22 mouse cellular contexts compared by ENCODE assay signal in the genomic region with DNA sequence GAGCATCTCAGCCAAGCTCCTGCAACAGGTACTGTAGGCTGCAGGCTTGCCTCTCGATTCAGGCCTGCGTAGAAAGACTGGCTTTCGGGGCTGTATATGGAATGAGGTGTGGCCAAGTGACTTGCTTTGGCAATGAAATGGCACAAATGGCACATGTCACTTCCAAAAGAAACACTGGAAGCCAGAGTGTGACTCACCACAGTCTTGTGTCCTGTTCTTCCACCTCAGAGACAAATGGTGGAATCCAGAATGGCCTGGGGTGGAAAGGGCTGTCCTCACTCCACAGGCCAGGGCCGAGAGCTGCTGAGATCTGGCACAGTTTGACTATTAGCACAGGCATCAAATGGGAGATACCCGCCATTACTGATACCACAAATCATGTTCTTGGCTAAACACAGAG. TPM values are rescaled to one million over a fixed set of nuclear protein-coding genes. Genes with fewer than 3 reads are reported as not detected.
A peak's percentile ranks its signal among the peaks of the same experiment; 100 is the strongest.
DNase-seq lines count a peak whose midpoint lies in the region; ATAC-seq lines count a peak whose summit lies in the region.
"Had no signal": no experiment of that assay in that cellular context is flagged by ENCODE, and none has a peak within 500 bp of the region (broad histone marks: within the 10 kb centered on the region; RNA-seq: fewer than 3 reads in every experiment).

No protein-coding gene starts in this region.

- 0 out of 2 replicates have a peak, but pooled peaks have one; percentile 36 for ATAC-seq in cerebellum, adult (ENCODE audit: insufficient number of reproducible peaks, low FRiP score, low TSS enrichment)
- no peak for ATAC-seq in frontal cortex, adult (ENCODE audit: low TSS enrichment)
- ATAC-seq: forebrain, postnatal 0 days; intestine, postnatal 0 days; midbrain, embryonic 16.5 days; Patski had no signal

- no peak for DNase-seq in cerebellum, postnatal 4 days (ENCODE audit: low spot score in 2 of 2)
- peak; percentile 43 for DNase-seq in cerebellum, adult 8-10 months
- DNase-seq in cerebellum, postnatal 25 days: peak; percentile 55 to 65
- no peak for DNase-seq in kidney, adult 18-20 months
- no peak for DNase-seq in gastrocnemius, postnatal 4 days (ENCODE audit: low spot score in 2 of 2)
- DNase-seq: adrenal gland, postnatal 10 days; forebrain, postnatal 0 days; gastrocnemius, postnatal 14 days; heart, adult 2 months; kidney, postnatal 25 days; lung, postnatal 36 days; right cerebral cortex, adult 18-20 months; right cerebral cortex, postnatal 4 days; thymus, adult 18-20 months; thymus, postnatal 4 days had no signal

RNA-seq across cellular contexts. Expression of a gene that starts 6.7 kb away (rescaled TPM):
- total RNA-seq in gastrocnemius, postnatal 4 days (2021): under 1 TPM in 1 of 2 experiments, not detected in 1; 0.52 TPM
- total RNA-seq: gastrocnemius, postnatal 14 days; hematopoietic stem cell, adult 5-6 weeks; megakaryocyte, adult 5-6 weeks had no signal

RNA-seq across cellular contexts. Expression of a gene that starts 9.8 kb away (rescaled TPM):
- 1 to 10 TPM; 8.2 to 8.3 TPM for total RNA-seq in gastrocnemius, postnatal 4 days (2021)
- total RNA-seq: hematopoietic stem cell, adult 5-6 weeks; megakaryocyte, adult 5-6 weeks had no signal

Comparison
In these comparisons a context has a peak if more than half of its experiments do, and no peak if none do; other contexts are left out.
1. DNase-seq: peak in cerebellum, adult 8-10 months (single experiment) and cerebellum, postnatal 25 days (2 of 2); none in cerebellum, postnatal 4 days (0 of 2), kidney, adult 18-20 months (single experiment) and gastrocnemius, postnatal 4 days (0 of 2).